Mouse (Mus musculus) stomach, postnatal 0 days (tissue): ENCODE results near the gene Ctdspl. TPM values are rescaled to one million over a fixed set of nuclear protein-coding genes. Genes with fewer than 3 reads are reported as not detected.

Source experiments
- ATAC-seq: fragments of 200-750 bp; cut with Nextera tagmentation; 2 replicates; pipeline ENCODE4 v1.8.0; 2017; ENCODE audit not compliant: low FRiP score, low TSS enrichment
- DNase-seq: peaks from one replicate; pipeline ENCODE4 v3.0.0-alpha.2; 2016; ENCODE audit warnings: low spot score
- H3K27ac ChIP-seq: fragments of 300-500 bp; sonication (generic); replicated peaks from 2 replicates; pipeline ENCODE4 v1.5.1; 2014; ENCODE audit warnings: mild to moderate bottlenecking, control low read depth
- H3K27me3 ChIP-seq: fragments of 300-500 bp; sonication (generic); 2 replicates; pipeline ENCODE4 v1.6.1; 2014; ENCODE audit warnings: low read length; ENCODE audit not compliant: control insufficient read depth, insufficient read depth
- H3K36me3 ChIP-seq: fragments of 300-500 bp; sonication (generic); 2 replicates; pipeline ENCODE4 v1.6.1; 2014; ENCODE audit warnings: low read length, mixed read lengths; ENCODE audit not compliant: control insufficient read depth, insufficient read depth
- H3K4me1 ChIP-seq: fragments of 300-500 bp; sonication (generic); replicated peaks from 2 replicates; pipeline ENCODE4 v1.6.1; 2014; ENCODE audit warnings: antibody characterized with exemption; ENCODE audit not compliant: control insufficient read depth, insufficient read depth
- H3K4me2 ChIP-seq: fragments of 300-500 bp; sonication (generic); replicated peaks from 2 replicates; pipeline ENCODE4 v1.6.1; 2014; ENCODE audit warnings: low read depth, mild to moderate bottlenecking, control low read depth, moderate library complexity
- H3K4me3 ChIP-seq: fragments of 300-500 bp; sonication (generic); 2 replicates; pipeline ENCODE4 v1.5.1; 2014; ENCODE audit warnings: low read depth, low read length, control low read depth
- H3K9ac ChIP-seq: fragments of 300-500 bp; sonication (generic); 2 replicates; pipeline ENCODE4 v1.6.1; 2014; ENCODE audit warnings: mild to moderate bottlenecking, low read length, control low read depth, mixed read lengths
- H3K9me3 ChIP-seq: fragments of 300-500 bp; sonication (generic); 2 replicates; pipeline ENCODE4 v1.6.1; 2016; ENCODE audit warnings: low read length; ENCODE audit not compliant: control insufficient read depth
- CTCF ChIP-seq: IDR thresholded peaks from 2 replicates; pipeline ENCODE4 v1.5.1; 2016; ENCODE audit warnings: antibody characterized with exemption, low read depth, mild to moderate bottlenecking, moderate library complexity
- EP300 ChIP-seq: optimal IDR thresholded peaks from 2 replicates; pipeline ENCODE3; 2016; ENCODE audit warnings: antibody characterized with exemption
- WGBS: fragments of 180-500 bp; shearing (Covaris S2); extraction: QIAGEN DNeasy Blood & Tissue Kit; methylation state at CpG from one replicate; pipeline ENCODE4 v1.1.7; 2014; 5-methylcytosine and 5-hydroxymethylcytosine counted together
- polyA plus RNA-seq: library from polyadenylated mRNA; unstranded; fragments of >200 nt; fragmentation: Nextera tagmentation; extraction: Ambion mirVana; gene quantifications from 2 replicates; pipeline ENCODE4 v1.2.1, GENCODE M21; 2015

Gene Ctdspl
- polyA plus RNA-seq, 1 experiment from 2014 or later: 7.4 TPM

DNA sequence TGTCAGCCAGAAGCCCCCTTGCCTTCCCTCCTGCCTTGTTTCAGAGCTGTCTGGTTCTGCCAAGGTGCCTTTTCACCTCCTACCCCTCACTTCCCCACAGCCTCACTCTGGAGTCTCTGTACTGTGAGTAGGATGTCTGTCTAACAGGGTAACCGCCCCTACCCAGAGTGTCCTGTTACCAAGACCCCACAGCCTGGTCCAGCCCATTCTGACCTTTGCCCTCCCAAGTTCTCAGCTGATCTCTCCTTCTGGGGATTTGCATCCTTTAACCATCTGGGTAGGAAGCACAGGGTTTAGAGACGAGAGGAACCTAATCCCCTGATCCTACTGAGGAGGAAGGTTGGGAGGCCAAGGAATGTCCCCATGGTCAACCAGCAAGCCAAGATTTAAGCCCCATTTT, 24.5 kb downstream of the Ctdspl start:
- no peaks in the 10 kb centered on the region for H3K27me3 ChIP-seq
- H3K4me2 ChIP-seq: no peak overlapping the region
- no peak for TF ChIP-seq CTCF
- no peak for TF ChIP-seq EP300
- no peaks in the 10 kb centered on the region for H3K36me3 ChIP-seq
- no peak for ATAC-seq
- H3K9ac ChIP-seq: no peak overlapping the region
- H3K27ac ChIP-seq: no peak overlapping the region
- DNase-seq: no peak
- H3K4me1 ChIP-seq: no peaks in the 10 kb centered on the region
- no peaks in the 10 kb centered on the region for H3K9me3 ChIP-seq
- H3K4me3 ChIP-seq: no peak overlapping the region
- WGBS: 70% methylated on average over 2 of the region's 2 CpGs

DNA sequence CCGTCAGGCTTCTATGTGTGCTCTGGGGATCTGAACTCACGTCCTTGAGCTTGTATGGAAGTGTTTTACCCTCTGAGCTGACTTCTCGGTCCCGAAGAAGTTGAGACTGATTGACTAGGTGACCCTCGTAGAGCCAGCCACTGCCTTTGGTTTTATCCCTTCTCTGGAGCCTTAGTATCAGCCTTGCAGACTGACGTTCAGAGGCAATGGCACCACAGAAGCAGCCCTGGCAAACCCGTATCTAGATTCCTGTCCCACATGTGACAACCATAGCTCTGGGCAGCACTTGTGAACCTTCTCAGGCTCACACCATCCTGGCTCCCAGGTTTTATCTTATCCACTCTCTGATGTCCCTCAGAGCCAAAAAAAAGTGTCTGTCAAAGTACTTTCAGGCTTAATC, 25.1 kb downstream of the Ctdspl start:
- no peaks in the 10 kb centered on the region for H3K27me3 ChIP-seq
- H3K27ac ChIP-seq: no peak overlapping the region
- H3K4me1 ChIP-seq: no peaks in the 10 kb centered on the region
- H3K4me3 ChIP-seq: no peak overlapping the region
- no peak for ATAC-seq
- no peak for TF ChIP-seq CTCF
- no peak overlapping the region for H3K4me2 ChIP-seq
- DNase-seq: no peak
- WGBS: 91% methylated on average over 7 of the region's 7 CpGs
- no peaks in the 10 kb centered on the region for H3K9me3 ChIP-seq
- H3K36me3 ChIP-seq: no peaks in the 10 kb centered on the region
- H3K9ac ChIP-seq: no peak overlapping the region

DNA sequence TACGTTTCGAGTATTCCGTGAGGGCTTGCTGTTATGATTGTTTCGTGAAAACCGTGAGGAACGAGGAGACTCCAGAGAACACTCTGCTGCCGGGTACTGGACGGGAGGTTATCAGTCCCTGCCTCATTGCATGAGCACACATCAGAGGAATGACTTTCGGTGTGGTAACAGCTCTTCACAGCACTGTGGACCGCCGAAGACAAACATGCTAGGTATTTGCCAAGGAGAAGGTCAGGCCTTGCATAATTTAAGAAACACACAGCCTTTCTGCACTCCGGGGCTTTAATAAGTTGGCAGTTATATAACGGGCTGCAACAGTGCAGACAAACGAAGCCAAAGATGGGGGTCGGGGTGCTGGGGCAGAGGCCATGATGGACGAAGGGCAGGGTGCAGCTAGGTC, 25.9 kb downstream of the Ctdspl start:
- Histone ChIP-seq H3K9ac (no peak overlapping the region), H3K36me3 (no peaks in the 10 kb centered on the region), H3K27me3 (no peaks in the 10 kb centered on the region), H3K4me3 (no peak overlapping the region), H3K4me2 (no peak overlapping the region), H3K4me1 (no peaks in the 10 kb centered on the region), H3K9me3 (no peaks in the 10 kb centered on the region), H3K27ac (no peak overlapping the region)
- 66% methylated on average over 16 of the region's 16 CpGs for WGBS
- no peak for TF ChIP-seq EP300
- ATAC-seq: peak; percentile 60
- DNase-seq: peak; percentile 45

DNA sequence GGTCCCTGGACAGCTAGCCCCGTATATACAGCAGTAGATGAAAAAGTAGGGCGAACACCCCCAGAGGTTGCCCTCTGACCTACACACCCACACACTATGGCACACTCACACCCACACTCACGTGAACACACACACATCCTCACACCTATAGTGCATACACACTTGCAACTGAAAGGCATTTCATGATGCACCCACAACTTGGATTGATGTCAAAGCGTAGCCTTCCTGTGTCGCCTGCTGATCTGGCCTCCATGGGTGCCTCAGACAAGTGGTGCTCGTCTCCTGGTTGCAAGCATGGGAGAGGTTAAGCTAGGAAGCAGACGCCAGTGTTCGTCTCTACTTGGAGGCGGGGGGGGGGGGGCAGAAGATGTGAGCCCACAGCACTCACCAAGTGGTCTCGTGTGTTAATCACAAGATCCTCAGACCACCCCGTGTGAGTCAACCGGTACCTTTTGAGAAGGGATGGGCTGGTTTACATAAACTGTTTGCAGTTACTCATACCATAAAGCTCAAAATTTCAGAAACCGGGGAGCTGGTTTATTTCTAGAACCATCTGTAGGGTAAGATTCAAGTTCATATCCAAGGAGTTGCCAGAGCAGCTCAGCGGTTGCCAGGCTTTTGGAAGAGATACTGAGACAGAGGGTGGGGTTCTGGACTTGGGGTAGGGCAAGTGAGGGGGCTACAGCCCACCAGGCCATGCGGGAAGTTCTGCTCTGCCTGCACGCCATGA, 27.4 kb downstream of the Ctdspl start:
- Histone ChIP-seq H3K27me3 (no peaks in the 10 kb centered on the region), H3K9me3 (no peaks in the 10 kb centered on the region), H3K27ac (no peak overlapping the region), H3K9ac (no peak overlapping the region), H3K4me3 (no peak overlapping the region), H3K4me1 (no peaks in the 10 kb centered on the region), H3K36me3 (no peaks in the 10 kb centered on the region), H3K4me2 (no peak overlapping the region)
- WGBS: 74% methylated on average over 16 of the region's 16 CpGs
- DNase-seq (no peak), ATAC-seq (0 out of 2 replicates have a peak, but pooled peaks have one; percentile 13)
- TF ChIP-seq EP300 (no peak), CTCF (no peak)

- Histone ChIP-seq H3K9me3 (no peaks in the 10 kb centered on the region), H3K9ac (no peak overlapping the region), H3K4me3 (no peak overlapping the region), H3K27me3 (no peaks in the 10 kb centered on the region), H3K36me3 (no peaks in the 10 kb centered on the region), H3K27ac (peak overlapping the region; percentile 45; the same call in 1 of the 2 replicates), H3K4me1 (no peaks in the 10 kb centered on the region), H3K4me2 (no peak overlapping the region)
- TF ChIP-seq CTCF (no peak), EP300 (no peak)
- DNase-seq (no peak), ATAC-seq (peak; percentile 38)
- WGBS: 53% methylated on average over 7 of the region's 7 CpGs
Measured at GRCm38 (mm10) chr9:118958802-118959201, 32.5 kb downstream of the Ctdspl start.

- Histone ChIP-seq H3K27me3 (no peaks in the 10 kb centered on the region), H3K36me3 (no peaks in the 10 kb centered on the region), H3K9me3 (no peaks in the 10 kb centered on the region), H3K9ac (no peak overlapping the region), H3K4me2 (0 out of 2 replicates have a peak overlapping the region, but pooled peaks have one; percentile 4), H3K4me3 (no peak overlapping the region), H3K4me1 (no peaks in the 10 kb centered on the region), H3K27ac (no peak overlapping the region)
- ATAC-seq: peak; percentile 34; the same call in 1 of the 2 replicates
- 30% methylated on average over 16 of the region's 16 CpGs for WGBS
- TF ChIP-seq CTCF (no peak), EP300 (no peak)
- DNase-seq: no peak
Measured at GRCm38 (mm10) chr9:118960415-118961091, 34.3 kb downstream of the Ctdspl start.
